Mouse (Mus musculus) liver, embryonic 14.5 days (tissue): Measurements from ENCODE around the gene Lrrc8a.

ENCODE experiments used
- CTCF ChIP-seq: IDR thresholded peaks from 2 replicates; pipeline ENCODE4 v1.5.1; 2016; ENCODE audit warnings: antibody characterized with exemption, low read depth, control low read depth
- EP300 ChIP-seq: IDR thresholded peaks from 2 replicates; pipeline ENCODE4 v1.6.1; 2016; ENCODE audit warnings: antibody characterized with exemption, low read depth

DNA sequence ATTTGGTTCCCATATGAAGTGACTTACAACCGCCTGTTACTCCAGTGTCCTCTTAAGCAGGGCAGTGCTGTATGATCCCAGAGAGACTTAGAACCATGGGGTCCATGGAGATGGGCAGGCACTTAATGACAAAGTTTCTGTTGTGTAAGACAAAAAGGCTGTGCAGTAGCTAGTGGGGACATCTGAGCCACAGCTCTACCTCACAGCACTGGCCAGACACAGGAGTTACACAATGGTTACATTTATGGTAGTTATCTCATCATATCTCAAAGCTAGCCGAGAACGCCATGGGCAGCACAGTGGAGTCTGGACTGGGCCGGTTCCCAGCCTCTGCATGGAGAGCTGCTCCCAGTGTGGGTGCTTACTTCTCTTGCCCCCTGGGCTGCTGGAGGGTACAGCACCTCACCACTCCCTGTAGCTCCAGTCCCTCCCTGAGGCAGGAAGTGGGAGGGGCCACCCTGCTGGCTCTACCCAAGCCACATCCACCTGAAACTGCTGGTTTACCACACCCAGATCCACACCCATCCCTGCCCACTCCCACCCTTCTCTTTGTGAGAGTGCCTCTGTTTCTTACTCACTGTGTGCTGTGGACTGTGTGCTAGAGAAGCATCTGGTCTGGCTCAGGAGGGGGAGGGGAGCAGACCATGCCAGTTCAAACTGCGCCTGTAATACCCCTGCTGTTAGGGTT, 14.0 kb downstream of the Lrrc8a start:
- TF ChIP-seq CTCF (no peak), EP300 (no peak)
